Mouse (Mus musculus) megakaryocyte, embryonic 14.5 days (primary cell): ENCODE measurements around the gene Timeless.

Source experiments
- FLI1 ChIP-seq: IDR thresholded peaks from 2 replicates; pipeline ENCODE4 v1.6.1; 2012; ENCODE audit warnings: low read length, inconsistent platforms, mixed read lengths
- GATA1 ChIP-seq: IDR thresholded peaks from 3 replicates; pipeline ENCODE4 v1.6.1; 2012; ENCODE audit warnings: mixed read lengths, low read length, inconsistent platforms, borderline replicate concordance

- no peak for TF ChIP-seq FLI1
- no peak for TF ChIP-seq GATA1
Measured at GRCm38 (mm10) chr10:128258953-128259352, 27.1 kb downstream of the Timeless start.
